Mouse (Mus musculus) monocyte, adult 5-6 weeks (primary cell): ENCODE measurements at regions not wholly inside any gene's neighbourhood (a gene's known extent, or its start where the extent isn't known, plus 50 kb on each side); places are given as distances from the start of the nearest gene placed in this dataset.
"Not testable (repeated sequence)": the region's sequence is repeated elsewhere in the genome, so short reads cannot be mapped to it uniquely, and the experiment has no call there.

Experiments
- ATAC-seq: fragments of 153-309, 156-312 bp; replicated peaks from 2 replicates; pipeline ENCODE4 v1.8.0; 2017; ENCODE audit warnings: mild to moderate bottlenecking; ENCODE audit not compliant: low TSS enrichment, insufficient number of reproducible peaks, severe bottlenecking, poor library complexity, low FRiP score

DNA sequence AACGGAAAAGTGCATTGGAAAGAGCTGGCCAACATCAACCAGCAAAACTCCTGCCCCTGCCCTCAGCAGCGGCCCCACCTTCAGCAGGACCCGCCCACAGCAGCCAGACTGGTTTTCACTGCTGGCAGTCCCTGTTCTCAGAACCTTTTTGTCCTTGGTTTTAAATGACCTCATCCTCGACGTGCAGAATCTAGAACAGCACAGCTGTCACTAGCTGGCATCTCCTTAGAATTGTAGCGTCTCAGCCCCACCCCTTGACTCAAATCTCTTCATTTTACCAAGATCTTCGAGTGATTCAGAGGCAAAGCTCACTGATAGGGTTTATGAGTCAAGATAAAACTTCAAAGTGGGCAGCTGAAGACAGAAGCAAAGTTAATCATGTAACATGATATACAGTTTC is 57.8 kb upstream of the Akap13 start:
- no peak for ATAC-seq

GRCm38 (mm10) chr7:75398480-75398879 is 56.9 kb upstream of the Akap13 start:
- not testable (repeated sequence) for ATAC-seq

- no peak for ATAC-seq
These were observed 56.2 kb upstream of the Akap13 start for GRCm38 (mm10) chr7:75398904-75399724.

DNA sequence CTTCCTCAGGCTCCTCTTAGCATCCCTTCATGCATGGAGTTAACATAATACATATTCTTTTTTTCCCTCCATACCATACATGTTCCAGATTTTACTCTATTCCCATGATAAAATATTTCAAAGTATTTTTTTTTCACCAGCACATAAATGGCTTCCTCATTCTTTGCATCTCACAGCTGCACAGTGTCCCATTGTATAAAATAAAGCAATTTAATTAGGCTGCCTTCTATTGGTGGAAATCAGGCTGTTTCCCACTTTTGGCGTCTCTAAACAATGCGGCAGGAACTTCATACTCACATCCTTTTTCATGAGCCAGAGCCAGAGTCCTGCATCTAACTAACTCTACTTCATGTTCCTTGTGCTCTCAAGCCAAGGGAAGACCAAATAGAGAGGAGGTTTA is 54.9 kb upstream of the Akap13 start:
- ATAC-seq = no peak

GRCm38 (mm10) chr7:75404955-75405354 is 50.4 kb upstream of the Akap13 start:
- no peak for ATAC-seq
